9 mouse cellular contexts compared by ENCODE assay signal in the genomic region with DNA sequence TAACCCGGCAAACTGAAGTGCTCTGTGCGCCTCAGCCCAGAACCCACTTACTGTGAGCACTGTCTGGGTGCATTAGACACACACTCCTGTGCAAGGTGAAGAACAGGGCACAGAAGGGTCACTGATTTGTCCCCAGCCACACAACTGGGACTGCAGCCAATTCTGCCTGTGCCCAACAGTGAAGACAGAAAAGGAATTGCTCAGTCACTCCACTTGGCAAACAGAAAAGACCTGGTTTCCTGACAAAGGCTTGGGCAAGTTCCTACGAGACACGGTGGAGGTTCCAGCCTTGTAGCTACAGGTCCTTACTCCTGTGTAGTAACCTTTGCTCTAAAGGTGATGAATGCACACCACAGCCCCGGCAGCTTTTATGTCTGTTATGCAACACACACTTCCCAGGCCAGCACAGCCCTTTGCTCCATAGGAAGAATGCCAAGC. TPM values are rescaled to one million over a fixed set of nuclear protein-coding genes. Genes with fewer than 3 reads are reported as not detected.
DNase-seq lines count a peak whose midpoint lies in the region; ATAC-seq lines count a peak whose summit lies in the region.
"Had no signal": no experiment of that assay in that cellular context is flagged by ENCODE, and none has a peak within 500 bp of the region (broad histone marks: within the 10 kb centered on the region; RNA-seq: fewer than 3 reads in every experiment).

No protein-coding gene starts in this region.

- no peak overlapping the region for H3K9ac ChIP-seq in stomach, embryonic 14.5 days (replicated peaks; ENCODE audit: low read depth, low read length)

- no peaks in the 10 kb centered on the region for H3K9me3 ChIP-seq in stomach, embryonic 14.5 days (ENCODE audit: control insufficient read depth, low read depth, low read length)

- no peak for ATAC-seq in stomach, embryonic 14.5 days (ENCODE audit: insufficient number of reproducible peaks, insufficient read depth, low FRiP score, low read depth)

- H3K4me2 ChIP-seq in stomach, embryonic 14.5 days (replicated peaks; ENCODE audit: low read depth, low read length) = no peak overlapping the region

- DNase-seq in left cerebral cortex, postnatal 4 days = peak; percentile 6
- no peak for DNase-seq in left cerebral cortex, adult 11 months (ENCODE audit: low spot score)
- peak; percentile 59 for DNase-seq in heart, adult 8-10 months (ENCODE audit: low spot score)
- DNase-seq in kidney, postnatal 36 days = peak; percentile 85 to 92
- DNase-seq in gastrocnemius, postnatal 25 days = no peak
- DNase-seq in cerebellum, adult 11 months = no peak
- no peak for DNase-seq in neural tube, embryonic 10.5 days (ENCODE audit: extremely low spot score, low spot score)

- H3K36me3 ChIP-seq in stomach, embryonic 14.5 days (ENCODE audit: control insufficient read depth, insufficient read depth, low read length) = no peaks in the 10 kb centered on the region

- intact Hi-C loops in left cerebral cortex, postnatal 4 days (cut with DNase I) = no loop called here

- H3K27ac ChIP-seq in stomach, embryonic 14.5 days (ENCODE audit: low read length) = peak overlapping the region; percentile 33; the same call in 1 of the 2 replicates

- H3K4me3 ChIP-seq in stomach, embryonic 14.5 days (ENCODE audit: low read depth, low read length) = no peak overlapping the region
- H3K4me3 ChIP-seq: myocyte had no signal

- 66% methylated on average over 5 of the region's 5 CpGs for WGBS in stomach, embryonic 14.5 days

- H3K4me1 ChIP-seq in stomach, embryonic 14.5 days (ENCODE audit: control insufficient read depth, insufficient read depth, low read length) = no peaks in the 10 kb centered on the region

- H3K27me3 ChIP-seq in stomach, embryonic 14.5 days (ENCODE audit: control insufficient read depth, insufficient read depth, low read length) = no peaks in the 10 kb centered on the region

RNA-seq across cellular contexts. Expression of a gene that starts 23.0 kb away (rescaled TPM):
- 10 to 100 TPM; 11.8 to 12.3 TPM for total RNA-seq in left cerebral cortex, postnatal 4 days (2021)
- 10 to 100 TPM in 3 of 4 experiments, 1 to 10 TPM in 1; 9.8 to 13.2 (median 11.0) TPM for total RNA-seq in heart, adult 8-10 months (2022)
- 2.7 and 3.4 TPM in 2 replicates for polyA plus RNA-seq in stomach, embryonic 14.5 days (2014; fragmentation: Nextera tagmentation; extraction: Ambion mirVana)
- total RNA-seq in gastrocnemius, postnatal 25 days (2021) = under 1 TPM; 0.64 to 0.83 TPM

RNA-seq across cellular contexts. Expression of a gene that starts 23.2 kb away (rescaled TPM):
- 10 to 100 TPM; 23.9 to 28.0 TPM for total RNA-seq in left cerebral cortex, postnatal 4 days (2021)
- total RNA-seq in heart, adult 8-10 months (2022) = 100 to 1,000 TPM in 2 of 4 experiments, 10 to 100 TPM in 2; 99.6 to 103 (median 101) TPM
- 52.6 and 52.7 TPM in 2 replicates for polyA plus RNA-seq in stomach, embryonic 14.5 days (2014; fragmentation: Nextera tagmentation; extraction: Ambion mirVana)
- total RNA-seq in gastrocnemius, postnatal 25 days (2021) = 10 to 100 TPM; 25.5 to 28.8 TPM

RNA-seq across cellular contexts. Expression of a gene that starts 24.2 kb away (rescaled TPM):
- 10 to 100 TPM; 15.8 to 17.0 TPM for total RNA-seq in left cerebral cortex, postnatal 4 days (2021)
- total RNA-seq in heart, adult 8-10 months (2022) = 100 to 1,000 TPM in 1 of 4 experiments, 10 to 100 TPM in 3; 69.5 to 108 (median 85.9) TPM
- 15.0 and 15.8 TPM in 2 replicates for polyA plus RNA-seq in stomach, embryonic 14.5 days (2014; fragmentation: Nextera tagmentation; extraction: Ambion mirVana)
- total RNA-seq in gastrocnemius, postnatal 25 days (2021) = 10 to 100 TPM; 11.3 to 16.7 TPM

RNA-seq across cellular contexts. Expression of a gene that starts 24.2 kb away (rescaled TPM):
- 1 to 10 TPM; 6.1 to 8.7 TPM for total RNA-seq in left cerebral cortex, postnatal 4 days (2021)
- 1 to 10 TPM in 3 of 4 experiments, under 1 TPM in 1; 0.92 to 2.3 (median 1.4) TPM for total RNA-seq in heart, adult 8-10 months (2022)
- 1.00 and 1.5 TPM in 2 replicates for polyA plus RNA-seq in stomach, embryonic 14.5 days (2014; fragmentation: Nextera tagmentation; extraction: Ambion mirVana)
- total RNA-seq in gastrocnemius, postnatal 25 days (2021) = 1 to 10 TPM; 1.2 to 1.7 TPM

RNA-seq across cellular contexts. Expression of a gene that starts 32.3 kb away (rescaled TPM):
- total RNA-seq in left cerebral cortex, postnatal 4 days (2021) = 10 to 100 TPM; 11.3 TPM
- total RNA-seq in heart, adult 8-10 months (2022) = 10 to 100 TPM in 2 of 4 experiments, 1 to 10 TPM in 2; 9.4 to 12.7 (median 11.1) TPM
- 24.8 and 26.0 TPM in 2 replicates for polyA plus RNA-seq in stomach, embryonic 14.5 days (2014; fragmentation: Nextera tagmentation; extraction: Ambion mirVana)
- 1 to 10 TPM; 6.1 to 6.4 TPM for total RNA-seq in gastrocnemius, postnatal 25 days (2021)

Comparison
In these comparisons a context has a peak if more than half of its experiments do, and no peak if none do; other contexts are left out.
1. DNase-seq: peak in left cerebral cortex, postnatal 4 days (single experiment), heart, adult 8-10 months (single experiment) and kidney, postnatal 36 days (2 of 2); none in left cerebral cortex, adult 11 months (single experiment), gastrocnemius, postnatal 25 days (single experiment), cerebellum, adult 11 months (single experiment) and neural tube, embryonic 10.5 days (single experiment).
2. RNA of a gene that starts 23.0 kb away (total RNA-seq): 11.8 to 12.3 TPM in left cerebral cortex, postnatal 4 days and 9.8 to 13.2 TPM in heart, adult 8-10 months; 0.64 to 0.83 TPM in gastrocnemius, postnatal 25 days; every median in the first group is over 4 times any median in the second.